Mouse (Mus musculus) gastrocnemius, adult 2 months (tissue): ENCODE measurements around the gene Col25a1. TPM values are rescaled to one million over a fixed set of nuclear protein-coding genes. Genes with fewer than 3 reads are reported as not detected.
A peak's percentile ranks its signal among the peaks of the same experiment; 100 is the strongest.

Source experiments
- DNase-seq: peaks from one replicate; pipeline ENCODE4 v3.0.0; 2022
- H3K27ac ChIP-seq: fragments of 200-600 bp; 2 replicates; pipeline ENCODE4 v1.8.1; 2022; ENCODE audit warnings: mild to moderate bottlenecking
- H3K4me3 ChIP-seq: fragments of 200-600 bp; 2 replicates; pipeline ENCODE4 v1.8.1; 2022; ENCODE audit warnings: mild to moderate bottlenecking, moderate library complexity
- CTCF ChIP-seq: fragments of 200-600 bp; IDR thresholded peaks from 2 replicates; pipeline ENCODE4 v1.8.1; 2022; ENCODE audit warnings: antibody characterized with exemption, mild to moderate bottlenecking, moderate library complexity
- intact Hi-C: fragments of 180-260 bp; cut with DNase I; formaldehyde crosslinking; loops from one replicate; pipeline ENCODE4 v1.15.1; 2025
- long read RNA-seq, 2 experiments: library from polyadenylated mRNA; stranded (forward); transcript quantifications; one replicate each; pipeline ENCODE4 v2.0.0; 2021
- total RNA-seq, 2 experiments: library from RNA; stranded (reverse); gene quantifications; 2 replicates each; pipeline ENCODE4 v1.2.3; 2021

The Col25a1 gene
- under 1 TPM in 1 of 2 experiments, not detected in 1; 0.06 TPM for total RNA-seq
- long read RNA-seq, experiment 1: 0 reads
- long read RNA-seq, experiment 2: 0 reads

- no peak for DNase-seq
- intact Hi-C loops: no loop called here
- TF ChIP-seq CTCF: no peak
Measured at GRCm38 (mm10) chr3:130131201-130131600, at the start of gene Col25a1. Gene Col25a1 (plus strand): TSS chr3:130131501.

GRCm38 (mm10) chr3:130083312-130083711 is 48.0 kb upstream of the Col25a1 start:
- DNase-seq: no peak
- intact Hi-C loops: no loop called here
- TF ChIP-seq CTCF: no peak

More at GRCm38 (mm10) chr3:130131201-130131600, at the start of gene Col25a1:
- Histone ChIP-seq H3K4me3 (no peak within 1 kb of the TSS), H3K27ac (no peak within 1 kb of the TSS)

GRCm38 (mm10) chr3:130086372-130087080 is 44.8 kb upstream of the Col25a1 start:
- Histone ChIP-seq H3K4me3 (peak overlapping the region; percentile 28), H3K27ac (no peak overlapping the region)
- TF ChIP-seq CTCF: no peak
- peak; percentile 36 for DNase-seq
- intact Hi-C loops: no loop called here

More at GRCm38 (mm10) chr3:130083312-130083711, 48.0 kb upstream of the Col25a1 start:
- Histone ChIP-seq H3K4me3 (no peak overlapping the region), H3K27ac (no peak overlapping the region)

- intact Hi-C loops: no loop called here
- TF ChIP-seq CTCF: no peak
- Histone ChIP-seq H3K4me3 (no peak overlapping the region), H3K27ac (no peak overlapping the region)
- DNase-seq: no peak
Measured at GRCm38 (mm10) chr3:130087466-130087865, 43.8 kb upstream of the Col25a1 start.

- TF ChIP-seq CTCF: no peak
- no peak for DNase-seq
- intact Hi-C loops: no loop called here
- no peak overlapping the region for H3K27ac ChIP-seq
- H3K4me3 ChIP-seq: no peak overlapping the region
Measured at GRCm38 (mm10) chr3:130088654-130089053, 42.6 kb upstream of the Col25a1 start.

GRCm38 (mm10) chr3:130090460-130090859 is 40.8 kb upstream of the Col25a1 start:
- H3K27ac ChIP-seq: no peak overlapping the region
- no peak for DNase-seq
- H3K4me3 ChIP-seq: no peak overlapping the region
- intact Hi-C loops: no loop called here
- no peak for TF ChIP-seq CTCF

- no peak overlapping the region for H3K27ac ChIP-seq
- intact Hi-C loops: loop anchor here (2.0 kb wide), 1 partner anchor 597 kb away; no protein-coding TSS in a partner anchor
- no peak for TF ChIP-seq CTCF
- DNase-seq: no peak
- no peak overlapping the region for H3K4me3 ChIP-seq
Measured at GRCm38 (mm10) chr3:130094125-130094704, 37.1 kb upstream of the Col25a1 start.

- Histone ChIP-seq H3K4me3 (no peak overlapping the region), H3K27ac (no peak overlapping the region)
- no peak for DNase-seq
- TF ChIP-seq CTCF: peak; percentile 63
- intact Hi-C loops: loop anchor here (2.0 kb wide), 1 partner anchor 596 kb away; no protein-coding TSS in a partner anchor
Measured at GRCm38 (mm10) chr3:130095160-130095781, 36.0 kb upstream of the Col25a1 start.

GRCm38 (mm10) chr3:130103486-130103885 is 27.8 kb upstream of the Col25a1 start:
- Histone ChIP-seq H3K4me3 (no peak overlapping the region), H3K27ac (no peak overlapping the region)
- intact Hi-C loops: no loop called here
- peak; percentile 51 for TF ChIP-seq CTCF
- peak; percentile 37 for DNase-seq

- no peak for TF ChIP-seq CTCF
- no peak for DNase-seq
- Histone ChIP-seq H3K27ac (no peak overlapping the region), H3K4me3 (no peak overlapping the region)
- intact Hi-C loops: no loop called here
Measured at GRCm38 (mm10) chr3:130104471-130104870, 26.8 kb upstream of the Col25a1 start.

- intact Hi-C loops: no loop called here
- H3K27ac ChIP-seq: no peak overlapping the region
- no peak overlapping the region for H3K4me3 ChIP-seq
- DNase-seq: no peak
- TF ChIP-seq CTCF: no peak
Measured at GRCm38 (mm10) chr3:130116886-130117285, 14.4 kb upstream of the Col25a1 start.

GRCm38 (mm10) chr3:130127840-130128239 is 3.5 kb upstream of the Col25a1 start:
- H3K4me3 ChIP-seq: no peak overlapping the region
- H3K27ac ChIP-seq: no peak overlapping the region
- TF ChIP-seq CTCF: no peak
- no peak for DNase-seq
- intact Hi-C loops: no loop called here

- intact Hi-C loops: no loop called here
- no peak for TF ChIP-seq CTCF
- no peak for DNase-seq
- Histone ChIP-seq H3K27ac (no peak overlapping the region), H3K4me3 (no peak overlapping the region)
Measured at GRCm38 (mm10) chr3:130128564-130128963, 2.7 kb upstream of the Col25a1 start.
